Mouse (Mus musculus) hindbrain, embryonic 14.5 days (tissue): ENCODE results near the gene Slc25a22. TPM values are rescaled to one million over a fixed set of nuclear protein-coding genes. Genes with fewer than 3 reads are reported as not detected.

ENCODE experiments used
- ATAC-seq: fragments of 200-750 bp; cut with Nextera tagmentation; 2 replicates; pipeline ENCODE4 v1.8.0; 2017; ENCODE audit warnings: moderate number of reproducible peaks, mild to moderate bottlenecking, moderate TSS enrichment, moderate library complexity; ENCODE audit not compliant: low FRiP score
- DNase-seq: peaks from one replicate; pipeline ENCODE4 v3.0.0-alpha.2; 2015; ENCODE audit warnings: low spot score
- H3K27ac ChIP-seq: fragments of 300-500 bp; sonication (generic); 2 replicates; pipeline ENCODE4 v1.5.1; 2014; ENCODE audit warnings: mild to moderate bottlenecking, moderate library complexity
- H3K27me3 ChIP-seq: fragments of 300-500 bp; sonication (generic); 2 replicates; pipeline ENCODE4 v1.6.1; 2014; ENCODE audit warnings: mild to moderate bottlenecking, low read length, mixed read lengths; ENCODE audit not compliant: control insufficient read depth, insufficient read depth
- H3K36me3 ChIP-seq: fragments of 300-500 bp; sonication (generic); replicated peaks from 2 replicates; pipeline ENCODE4 v1.6.1; 2014; ENCODE audit not compliant: control insufficient read depth, insufficient read depth
- H3K4me1 ChIP-seq: fragments of 300-500 bp; sonication (generic); replicated peaks from 2 replicates; pipeline ENCODE4 v1.6.1; 2014; ENCODE audit warnings: antibody characterized with exemption, low read length, mixed read lengths; ENCODE audit not compliant: control insufficient read depth, insufficient read depth
- H3K4me2 ChIP-seq: fragments of 300-500 bp; sonication (generic); replicated peaks from 2 replicates; pipeline ENCODE4 v1.6.1; 2014; ENCODE audit warnings: mild to moderate bottlenecking, moderate library complexity
- H3K4me3 ChIP-seq: fragments of 300-500 bp; sonication (generic); replicated peaks from 2 replicates; pipeline ENCODE4 v1.5.1; 2014; ENCODE audit warnings: mild to moderate bottlenecking, low read length
- H3K9ac ChIP-seq: fragments of 300-500 bp; sonication (generic); 2 replicates; pipeline ENCODE4 v1.6.1; 2014
- H3K9me3 ChIP-seq: fragments of 300-500 bp; sonication (generic); 2 replicates; pipeline ENCODE4 v1.6.1; 2016; ENCODE audit warnings: low read length; ENCODE audit not compliant: control insufficient read depth
- WGBS: fragments of 180-500 bp; shearing (Covaris S2); extraction: QIAGEN DNeasy Blood & Tissue Kit; methylation state at CpG from one replicate; pipeline ENCODE4 v1.1.7; 2014; 5-methylcytosine and 5-hydroxymethylcytosine counted together
- polyA plus RNA-seq: library from polyadenylated mRNA; unstranded; fragments of >200 nt; fragmentation: Nextera tagmentation; extraction: Ambion mirVana; gene quantifications from 2 replicates; pipeline ENCODE4 v1.2.1, GENCODE M21; 2014

Gene Slc25a22
- polyA plus RNA-seq, 1 experiment from 2014 or later, result 73.0 TPM

DNA sequence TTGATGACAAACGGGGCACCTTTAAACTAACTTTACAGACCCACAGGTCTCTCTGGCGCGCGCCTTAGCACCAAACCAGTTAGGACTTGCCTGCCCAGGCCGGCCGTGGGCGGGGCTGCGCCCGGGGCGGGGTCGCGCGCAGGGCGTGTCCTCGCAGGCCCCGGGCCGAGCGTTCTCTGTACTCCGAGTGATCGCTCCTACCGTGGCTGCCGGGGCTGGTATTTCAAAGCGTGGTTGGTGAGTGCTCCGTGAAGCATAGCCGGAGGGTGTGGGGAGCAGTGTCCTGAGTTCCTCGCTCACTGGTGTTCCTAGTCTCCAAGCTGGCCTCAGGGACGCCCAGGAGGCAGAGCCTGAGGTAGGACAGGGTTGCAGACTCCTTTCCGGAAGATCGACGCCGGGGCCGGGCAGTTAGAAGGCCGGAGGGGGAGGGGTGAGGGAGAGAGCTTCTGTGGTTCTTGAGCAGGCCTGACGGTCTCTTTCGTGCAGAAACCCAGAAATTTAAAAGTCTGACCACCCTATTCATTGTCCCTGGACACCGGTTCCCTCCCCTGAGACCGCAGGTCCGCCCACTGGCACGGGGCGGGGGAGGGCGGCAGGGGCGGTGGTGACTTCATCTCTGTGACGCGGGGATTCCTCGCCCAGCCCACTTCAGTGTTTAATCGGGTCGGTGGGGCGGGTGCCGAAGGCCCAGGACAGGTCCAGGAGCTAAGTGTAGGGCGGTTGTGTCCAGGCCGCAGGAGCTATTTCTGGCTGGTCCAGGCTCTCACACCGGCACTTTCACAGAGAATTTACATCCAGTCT lies 29.7 kb upstream of the Slc25a22 start, which contains the start of gene Cd151:
Gene Cd151 (plus strand): TSS at position 163 of the 801 bp plus-strand sequence.
- DNase-seq, result peak; percentile 63
- peak; percentile 62 for ATAC-seq
- no peaks in the 10 kb centered on the region for H3K9me3 ChIP-seq
- H3K4me1 ChIP-seq, result peaks cover 30% of the 10 kb centered on the region
- H3K4me2 ChIP-seq, result peak within 1 kb of the TSS; percentile 71
- H3K27ac ChIP-seq, result peak within 1 kb of the TSS; percentile 89
- H3K36me3 ChIP-seq, result peaks cover 26% of the 10 kb centered on the region
- H3K27me3 ChIP-seq, result peaks cover 46% of the 10 kb centered on the region
- H3K9ac ChIP-seq, result peak within 1 kb of the TSS; percentile 74
- peak within 1 kb of the TSS; percentile 35 for H3K4me3 ChIP-seq
- under 1% methylated on average over 52 of the region's 52 CpGs for WGBS

DNA sequence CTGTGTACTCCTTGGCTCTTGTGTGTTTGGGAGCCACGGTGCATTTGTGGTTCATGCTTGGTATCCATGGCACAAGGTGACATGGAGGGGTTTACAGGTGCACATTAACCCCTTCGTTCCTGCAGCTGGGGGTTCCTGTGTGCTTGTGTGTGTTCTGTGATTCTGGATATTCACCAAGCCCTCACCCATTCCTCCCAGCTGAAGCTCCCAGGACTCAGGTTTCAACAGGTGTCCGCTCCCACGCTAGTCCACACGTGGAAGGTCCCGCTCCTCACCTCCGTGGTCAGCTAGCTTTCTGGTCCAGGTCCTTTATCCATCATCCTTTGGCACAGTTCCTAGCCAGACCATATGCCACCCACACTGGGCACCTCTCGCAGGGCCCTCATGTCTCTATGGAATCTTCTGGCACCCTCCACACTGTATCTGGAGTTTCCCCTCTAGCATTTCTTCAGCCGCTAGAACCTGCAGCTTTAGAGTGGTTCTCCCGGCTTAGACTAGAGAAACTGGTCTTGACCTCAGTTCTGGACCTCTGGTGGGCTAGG lies 29.0 kb upstream of the Slc25a22 start:
- ATAC-seq, result no peak
- Histone ChIP-seq H3K4me1 (peaks cover 30% of the 10 kb centered on the region), H3K27me3 (peaks cover 53% of the 10 kb centered on the region)

DNA sequence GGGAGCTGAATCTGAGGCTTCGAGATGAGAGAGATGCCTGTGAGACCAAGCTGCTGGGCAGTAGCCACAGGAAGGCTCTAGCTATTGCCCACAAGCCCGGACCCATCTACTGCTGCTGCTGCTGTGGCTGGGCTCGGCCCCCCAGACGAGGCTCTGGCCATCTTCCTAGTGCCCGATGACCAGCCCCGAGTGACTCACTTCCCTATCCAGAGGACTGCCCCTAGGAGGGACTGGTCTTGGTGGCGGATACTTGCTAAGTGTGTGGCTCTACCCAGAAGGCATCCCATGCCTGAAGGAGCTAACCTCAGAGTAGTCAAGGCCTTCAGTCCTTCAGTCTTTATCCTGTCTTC lies 28.3 kb upstream of the Slc25a22 start:
- ATAC-seq, result no peak

More for the DNA sequence above, 29.0 kb upstream of the Slc25a22 start:
- peak overlapping the region; percentile 35 for H3K4me3 ChIP-seq
- peak overlapping the region; percentile 74; the same call in 1 of the 2 replicates for H3K9ac ChIP-seq
- peak overlapping the region; percentile 71 for H3K4me2 ChIP-seq
- H3K9me3 ChIP-seq, result no peaks in the 10 kb centered on the region
- 59% methylated on average over 10 of the region's 10 CpGs for WGBS
- no peak for DNase-seq
- H3K27ac ChIP-seq, result no peak overlapping the region
- peaks cover 20% of the 10 kb centered on the region for H3K36me3 ChIP-seq

DNA sequence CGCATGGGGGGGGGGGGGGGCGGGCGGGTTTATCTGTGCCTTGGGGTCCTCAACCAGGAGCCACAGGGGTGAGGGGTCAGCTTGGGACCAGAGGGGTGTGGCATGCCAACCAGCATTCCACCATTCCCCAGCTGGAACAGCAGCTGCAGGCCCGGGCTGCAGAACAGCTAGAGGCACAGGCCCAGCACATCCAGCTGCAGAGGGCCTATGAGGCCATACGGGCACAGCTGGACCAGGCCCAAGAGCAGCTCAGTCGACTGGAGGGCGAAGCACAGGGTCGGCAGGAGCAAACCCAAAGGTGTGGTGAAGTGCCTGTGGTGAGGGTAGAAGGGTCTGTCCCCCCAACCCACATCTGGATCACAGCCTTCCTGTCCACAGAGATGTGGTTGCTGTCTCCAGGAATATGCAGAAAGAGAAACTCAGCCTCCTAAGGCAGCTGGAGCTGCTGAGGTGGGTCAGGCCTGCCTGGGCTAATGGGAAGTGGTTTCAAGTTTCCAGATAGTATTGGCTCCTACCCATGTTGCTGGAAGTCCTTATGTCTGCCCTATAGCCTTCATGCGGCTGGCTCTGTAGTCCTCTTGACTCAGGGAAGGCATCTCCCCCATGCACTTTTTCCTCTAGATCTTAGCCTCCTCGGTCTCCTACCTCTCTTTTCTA lies 27.8 kb upstream of the Slc25a22 start:
- Histone ChIP-seq H3K27ac (no peak overlapping the region), H3K4me1 (peaks cover 30% of the 10 kb centered on the region), H3K4me3 (0 out of 2 replicates have a peak overlapping the region, but pooled peaks have one; percentile 12), H3K27me3 (peaks cover 65% of the 10 kb centered on the region), H3K36me3 (peaks cover 8% of the 10 kb centered on the region), H3K9ac (no peak overlapping the region; the same call in 1 of the 2 replicates), H3K4me2 (no peak overlapping the region), H3K9me3 (no peaks in the 10 kb centered on the region)
- WGBS, result 47% methylated on average over 7 of the region's 10 CpGs
- ATAC-seq (no peak), DNase-seq (no peak)

More for the DNA sequence above, 28.3 kb upstream of the Slc25a22 start:
- no peak overlapping the region for H3K27ac ChIP-seq
- H3K9me3 ChIP-seq, result no peaks in the 10 kb centered on the region
- H3K4me2 ChIP-seq, result no peak overlapping the region
- no peak for DNase-seq
- peaks cover 13% of the 10 kb centered on the region for H3K36me3 ChIP-seq
- H3K27me3 ChIP-seq, result peaks cover 60% of the 10 kb centered on the region
- no peak overlapping the region for H3K4me3 ChIP-seq
- H3K4me1 ChIP-seq, result peaks cover 30% of the 10 kb centered on the region
- H3K9ac ChIP-seq, result no peak overlapping the region
- 87% methylated on average over 7 of the region's 7 CpGs for WGBS

DNA sequence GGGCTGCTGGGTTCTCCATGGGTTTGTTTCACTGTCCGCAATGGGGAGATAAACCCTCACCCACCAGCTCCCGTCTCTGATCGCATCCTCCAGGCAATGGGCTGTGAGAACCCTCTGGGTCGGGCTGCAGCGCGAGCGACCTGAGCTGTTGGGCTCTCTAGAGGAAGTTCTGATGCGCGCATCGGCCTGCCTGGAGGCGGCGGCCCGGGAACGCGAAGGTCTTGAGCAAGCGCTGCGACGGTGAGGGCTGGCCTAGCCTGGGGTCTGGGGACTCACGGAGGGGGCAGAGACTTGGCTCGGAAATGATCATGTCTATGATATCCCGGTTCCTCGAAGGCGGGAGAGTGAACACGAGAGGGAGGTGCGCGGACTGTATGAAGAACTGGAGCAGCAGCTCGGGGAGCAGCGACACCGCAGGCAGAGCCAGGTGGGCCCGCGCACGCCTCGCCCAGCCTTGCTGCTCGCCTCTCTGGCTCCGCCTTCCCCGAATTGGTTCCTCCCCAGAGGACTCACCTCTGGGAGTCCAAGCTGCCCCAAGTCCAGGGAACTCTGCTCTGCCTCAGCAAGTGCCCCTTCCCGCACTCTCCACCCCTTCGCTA lies 27.0 kb upstream of the Slc25a22 start:
- Histone ChIP-seq H3K27ac (no peak overlapping the region), H3K9ac (no peak overlapping the region; the same call in 1 of the 2 replicates), H3K27me3 (peaks cover 72% of the 10 kb centered on the region), H3K4me3 (peak overlapping the region; percentile 12), H3K4me2 (peak overlapping the region; percentile 36), H3K36me3 (peaks cover 3% of the 10 kb centered on the region), H3K4me1 (peaks cover 25% of the 10 kb centered on the region), H3K9me3 (no peaks in the 10 kb centered on the region)
- no peak for DNase-seq
- 4% methylated on average over 38 of the region's 38 CpGs for WGBS
- no peak for ATAC-seq

DNA sequence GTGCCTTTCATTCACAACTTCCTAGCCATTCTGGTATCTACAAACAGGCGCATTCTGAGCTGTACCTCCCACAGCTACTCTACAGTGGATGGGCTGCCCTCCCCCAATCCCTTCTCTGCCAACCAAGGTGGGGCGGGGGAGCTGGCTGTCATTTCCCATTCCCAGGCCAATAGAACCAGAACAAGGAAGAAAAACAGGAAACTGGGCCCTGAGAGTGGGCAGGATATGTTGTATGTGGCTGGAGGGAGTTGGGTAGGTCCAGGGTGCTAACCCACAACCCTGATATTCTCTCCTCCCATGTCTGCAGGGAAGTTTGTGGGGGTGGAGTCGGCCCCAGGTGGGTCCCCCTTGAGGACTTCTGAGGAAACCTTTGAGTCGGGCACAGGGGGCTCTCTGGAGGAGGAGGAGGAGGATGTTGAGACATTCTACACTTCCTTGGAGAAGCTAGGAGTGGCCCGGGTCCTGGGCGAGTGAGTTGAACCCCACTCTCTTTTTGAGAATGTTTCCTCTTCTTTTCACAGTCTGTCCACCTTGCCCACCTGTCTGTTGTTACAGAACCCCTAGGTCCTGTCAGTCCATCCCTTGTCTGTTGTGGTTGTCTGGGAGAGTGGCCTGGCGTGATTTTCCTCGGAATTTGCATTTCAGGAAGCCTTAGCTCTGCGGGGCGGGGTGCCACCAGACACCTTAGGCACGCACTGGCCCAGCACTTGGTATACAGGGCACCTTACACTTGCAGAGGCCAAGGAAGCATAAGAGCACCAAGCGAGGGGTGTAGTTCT lies 26.3 kb upstream of the Slc25a22 start:
- WGBS, result 16% methylated on average over 12 of the region's 12 CpGs
- ATAC-seq (no peak), DNase-seq (no peak)
- peaks cover 18% of the 10 kb centered on the region for H3K4me1 ChIP-seq
- no peak overlapping the region for H3K9ac ChIP-seq
- H3K27ac ChIP-seq, result no peak overlapping the region
- H3K4me3 ChIP-seq, result no peak overlapping the region
- peaks cover 10% of the 10 kb centered on the region for H3K36me3 ChIP-seq
- peak overlapping the region; percentile 36; the same call in 1 of the 2 replicates for H3K4me2 ChIP-seq
- peaks cover 75% of the 10 kb centered on the region for H3K27me3 ChIP-seq
- no peaks in the 10 kb centered on the region for H3K9me3 ChIP-seq

DNA sequence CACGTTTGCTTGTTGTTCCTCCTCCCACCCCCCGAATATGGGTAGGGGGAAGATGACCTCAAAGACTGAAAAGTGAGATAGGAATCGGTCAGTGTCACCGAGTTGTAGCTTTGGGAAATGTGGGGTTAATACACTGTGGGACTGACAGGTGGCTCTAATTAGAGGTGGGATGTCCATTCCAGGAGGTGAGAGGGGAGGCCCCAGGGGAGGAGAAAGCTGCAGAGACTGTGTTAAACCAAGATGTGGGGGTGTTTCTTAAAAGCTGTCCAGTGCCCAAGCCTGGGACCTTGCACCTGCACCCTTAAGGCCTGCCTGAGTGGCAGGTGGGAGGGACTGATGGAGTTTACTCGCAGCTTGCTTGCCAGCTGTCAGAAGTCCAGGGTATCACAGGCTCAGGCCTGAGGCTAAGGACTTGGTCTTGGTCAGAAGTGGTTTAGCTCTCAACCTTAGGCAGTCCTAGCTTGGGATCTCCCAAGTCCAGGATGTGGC lies 24.7 kb upstream of the Slc25a22 start:
- no peaks in the 10 kb centered on the region for H3K9me3 ChIP-seq
- peaks cover 11% of the 10 kb centered on the region for H3K36me3 ChIP-seq
- peak overlapping the region; percentile 58; the same call in 1 of the 2 replicates for H3K9ac ChIP-seq
- peaks cover 75% of the 10 kb centered on the region for H3K27me3 ChIP-seq
- peak overlapping the region; percentile 34; the same call in 1 of the 2 replicates for H3K4me3 ChIP-seq
- ATAC-seq, result no peak
- peak overlapping the region; percentile 58 for H3K4me2 ChIP-seq
- H3K4me1 ChIP-seq, result peaks cover 6% of the 10 kb centered on the region; the same call in 1 of the 2 replicates
- 15% methylated on average over 5 of the region's 5 CpGs for WGBS
- no peak for DNase-seq
- no peak overlapping the region for H3K27ac ChIP-seq

DNA sequence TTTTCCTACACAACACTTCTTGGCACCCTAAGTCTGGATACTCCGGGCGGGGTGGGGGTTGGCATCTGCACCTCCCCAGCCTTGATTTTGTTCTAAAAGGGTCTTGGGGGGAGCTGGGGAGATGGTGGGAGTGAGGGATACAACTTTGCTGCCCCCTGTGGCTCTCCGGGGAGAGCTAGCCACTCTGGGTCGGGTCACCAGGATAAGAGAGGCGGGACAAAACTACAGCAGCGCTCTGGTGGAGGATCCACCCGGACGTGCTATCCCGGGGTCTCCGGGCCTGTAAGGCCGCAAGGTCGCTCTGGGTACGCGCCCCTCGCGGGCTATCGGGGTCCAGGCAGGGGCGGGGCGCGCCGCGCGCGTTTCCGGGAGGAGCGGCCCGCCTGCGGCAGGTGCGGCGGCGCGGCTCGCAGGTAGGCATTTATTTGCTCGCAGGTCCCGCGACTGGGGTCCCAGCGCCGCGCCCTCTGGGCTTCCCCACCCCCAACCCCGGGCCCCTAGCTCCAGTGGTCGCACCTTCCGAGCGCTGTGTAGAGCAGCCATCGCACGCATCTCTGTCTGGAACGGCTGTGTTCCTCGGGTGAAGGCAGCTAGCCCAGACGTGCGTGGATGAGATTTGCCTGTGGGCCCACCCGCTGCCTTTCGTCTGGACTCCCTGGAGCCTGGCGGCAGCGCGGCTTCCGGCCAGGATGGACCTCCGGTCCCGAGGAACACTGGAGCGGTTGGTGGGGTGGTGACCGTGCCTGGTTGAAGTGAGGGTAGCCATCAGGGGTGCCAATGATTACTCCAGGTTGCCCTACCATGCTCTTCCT lies 24.0 kb upstream of the Slc25a22 start:
- DNase-seq (no peak), ATAC-seq (no peak)
- peaks cover 11% of the 10 kb centered on the region for H3K36me3 ChIP-seq
- H3K9me3 ChIP-seq, result no peaks in the 10 kb centered on the region
- WGBS, result 3% methylated on average over 56 of the region's 59 CpGs
- H3K4me3 ChIP-seq, result peak overlapping the region; percentile 34
- H3K4me2 ChIP-seq, result peak overlapping the region; percentile 58
- H3K4me1 ChIP-seq, result peaks cover 1% of the 10 kb centered on the region; the same call in 1 of the 2 replicates
- H3K27me3 ChIP-seq, result peaks cover 73% of the 10 kb centered on the region
- H3K27ac ChIP-seq, result no peak overlapping the region
- peak overlapping the region; percentile 58 for H3K9ac ChIP-seq
